Mouse (Mus musculus): ENCODE measurements at regions not wholly inside any gene's neighbourhood (a gene's known extent, or its start where the extent isn't known, plus 50 kb on each side); places are given as distances from the start of the nearest gene placed in this dataset.

DNA sequence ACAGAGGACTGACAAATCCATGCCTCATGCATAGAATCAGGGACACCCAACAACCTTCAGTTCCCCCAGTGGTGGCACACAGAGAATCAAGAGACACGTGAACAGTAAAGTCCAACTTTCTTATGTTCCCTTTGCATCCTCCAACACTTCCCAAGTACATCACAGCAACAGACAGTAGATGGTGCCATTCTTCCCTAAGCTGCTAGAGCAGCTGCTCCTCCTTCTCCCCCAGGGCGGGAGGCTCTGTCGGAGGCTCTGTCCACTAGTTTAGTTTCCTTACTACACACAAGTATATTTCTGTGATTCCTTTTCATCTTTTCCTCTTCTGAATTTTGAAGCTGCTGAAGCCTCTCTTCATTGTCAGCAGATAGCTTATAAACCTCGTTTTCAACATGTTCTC lies 839.0 kb upstream of the Tenm4 start:
- H3K27ac ChIP-seq (ENCODE audit: low read depth, low read length): no peak overlapping the region
- no peaks in the 10 kb centered on the region for H3K9me3 ChIP-seq (ENCODE audit: control insufficient read depth, low read length)
- H3K36me3 ChIP-seq (ENCODE audit: control insufficient read depth, insufficient read depth, low read length): no peaks in the 10 kb centered on the region
- H3K4me1 ChIP-seq (replicated peaks; ENCODE audit: control insufficient read depth, insufficient read depth, low read length): no peaks in the 10 kb centered on the region
- no peak overlapping the region for H3K4me3 ChIP-seq (ENCODE audit: low read depth, low read length)
- DNase-seq (ENCODE audit: low spot score) (no peak), ATAC-seq (ENCODE audit: low FRiP score) (no peak)
- no peak overlapping the region for H3K9ac ChIP-seq (ENCODE audit: low read depth, low read length)
- 39% methylated on average over 4 of the region's 4 CpGs for WGBS
- no peak overlapping the region for H3K4me2 ChIP-seq (replicated peaks; ENCODE audit: low read depth, low read length)
- no peaks in the 10 kb centered on the region for H3K27me3 ChIP-seq (ENCODE audit: control insufficient read depth, insufficient read depth, low read length)

DNA sequence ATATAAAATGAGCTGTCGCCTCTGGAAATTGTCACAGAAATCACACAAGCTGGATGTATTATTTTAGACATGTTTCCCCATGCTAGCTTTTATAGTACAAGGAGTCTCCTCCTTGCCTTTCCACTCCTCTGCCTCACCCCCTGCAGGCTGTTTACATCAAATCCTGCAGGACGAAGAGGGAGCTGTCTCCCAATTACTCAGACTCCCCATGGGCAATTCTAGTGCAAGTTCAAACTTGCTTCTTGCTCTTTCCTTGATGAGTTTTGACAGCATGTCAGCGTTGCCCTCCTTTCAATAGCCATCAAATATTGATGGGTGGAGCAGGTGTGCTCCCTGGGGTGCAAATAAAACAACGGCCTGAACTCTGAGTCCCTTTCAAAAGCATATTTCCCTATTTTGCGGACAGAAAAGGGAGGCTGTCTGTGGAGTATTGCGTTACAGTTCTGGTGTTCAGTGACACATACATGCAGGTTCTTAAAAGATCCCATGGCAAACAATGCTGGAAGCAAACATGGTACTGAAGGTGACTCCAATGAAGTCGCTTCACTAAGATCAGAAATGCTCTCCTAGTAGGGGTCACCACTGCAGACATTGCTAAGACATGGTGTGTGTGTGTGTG lies 820.8 kb upstream of the Tenm4 start:
- no peak overlapping the region for H3K27ac ChIP-seq (ENCODE audit: low read depth, low read length)
- no peaks in the 10 kb centered on the region for H3K9me3 ChIP-seq (ENCODE audit: control insufficient read depth, low read length)
- H3K4me1 ChIP-seq (replicated peaks; ENCODE audit: control insufficient read depth, insufficient read depth, low read length): no peaks in the 10 kb centered on the region
- ATAC-seq (ENCODE audit: low FRiP score) (0 out of 2 replicates have a peak, but pooled peaks have one; percentile 25), DNase-seq (ENCODE audit: low spot score) (peak; percentile 5)
- H3K36me3 ChIP-seq (ENCODE audit: control insufficient read depth, insufficient read depth, low read length): no peaks in the 10 kb centered on the region
- H3K27me3 ChIP-seq (ENCODE audit: control insufficient read depth, insufficient read depth, low read length): no peaks in the 10 kb centered on the region
- 59% methylated on average over 7 of the region's 7 CpGs for WGBS
- no peak overlapping the region for H3K9ac ChIP-seq (ENCODE audit: low read depth, low read length)
- no peak overlapping the region for H3K4me3 ChIP-seq (ENCODE audit: low read depth, low read length)
- H3K4me2 ChIP-seq (replicated peaks; ENCODE audit: low read depth, low read length): no peak overlapping the region

- no peak for DNase-seq (ENCODE audit: low spot score)
- H3K36me3 ChIP-seq (ENCODE audit: control insufficient read depth, insufficient read depth, low read length): no peaks in the 10 kb centered on the region
- ATAC-seq (ENCODE audit: low FRiP score): no peak
- no peak overlapping the region for H3K4me3 ChIP-seq (ENCODE audit: low read depth, low read length)
- H3K27me3 ChIP-seq (ENCODE audit: control insufficient read depth, insufficient read depth, low read length): no peaks in the 10 kb centered on the region
- no peaks in the 10 kb centered on the region for H3K4me1 ChIP-seq (replicated peaks; ENCODE audit: control insufficient read depth, insufficient read depth, low read length)
- H3K4me2 ChIP-seq (replicated peaks; ENCODE audit: low read depth, low read length): no peak overlapping the region
- H3K9ac ChIP-seq (ENCODE audit: low read depth, low read length): no peak overlapping the region
- H3K9me3 ChIP-seq (ENCODE audit: control insufficient read depth, low read length): no peaks in the 10 kb centered on the region
- no peak overlapping the region for H3K27ac ChIP-seq (ENCODE audit: low read depth, low read length)
These were observed 820.2 kb upstream of the Tenm4 start for GRCm38 (mm10) chr7:95350804-95351199.

GRCm38 (mm10) chr7:95351337-95351736 lies 819.7 kb upstream of the Tenm4 start:
- DNase-seq (ENCODE audit: low spot score): no peak
- Histone ChIP-seq H3K9me3 (ENCODE audit: control insufficient read depth, low read length) (no peaks in the 10 kb centered on the region), H3K4me3 (ENCODE audit: low read depth, low read length) (no peak overlapping the region), H3K27ac (ENCODE audit: low read depth, low read length) (no peak overlapping the region), H3K36me3 (ENCODE audit: control insufficient read depth, insufficient read depth, low read length) (no peaks in the 10 kb centered on the region), H3K4me1 (replicated peaks; ENCODE audit: control insufficient read depth, insufficient read depth, low read length) (no peaks in the 10 kb centered on the region), H3K4me2 (replicated peaks; ENCODE audit: low read depth, low read length) (no peak overlapping the region), H3K9ac (ENCODE audit: low read depth, low read length) (no peak overlapping the region), H3K27me3 (ENCODE audit: control insufficient read depth, insufficient read depth, low read length) (no peaks in the 10 kb centered on the region)
- ATAC-seq (ENCODE audit: low FRiP score): no peak
- WGBS: 86% methylated on average over 2 of the region's 2 CpGs

- Histone ChIP-seq H3K36me3 (ENCODE audit: control insufficient read depth, insufficient read depth, low read length) (no peaks in the 10 kb centered on the region), H3K27ac (ENCODE audit: low read depth, low read length) (no peak overlapping the region), H3K27me3 (ENCODE audit: control insufficient read depth, insufficient read depth, low read length) (no peaks in the 10 kb centered on the region), H3K9me3 (ENCODE audit: control insufficient read depth, low read length) (no peaks in the 10 kb centered on the region), H3K4me3 (ENCODE audit: low read depth, low read length) (no peak overlapping the region), H3K4me1 (replicated peaks; ENCODE audit: control insufficient read depth, insufficient read depth, low read length) (no peaks in the 10 kb centered on the region), H3K4me2 (replicated peaks; ENCODE audit: low read depth, low read length) (no peak overlapping the region), H3K9ac (ENCODE audit: low read depth, low read length) (no peak overlapping the region)
- 92% methylated on average over 3 of the region's 3 CpGs for WGBS
- ATAC-seq (ENCODE audit: low FRiP score) (no peak), DNase-seq (ENCODE audit: low spot score) (no peak)
These were observed 818.9 kb upstream of the Tenm4 start for GRCm38 (mm10) chr7:95352133-95352532.

GRCm38 (mm10) chr7:95354991-95355390 lies 816.1 kb upstream of the Tenm4 start:
- no peaks in the 10 kb centered on the region for H3K36me3 ChIP-seq (ENCODE audit: control insufficient read depth, insufficient read depth, low read length)

DNA sequence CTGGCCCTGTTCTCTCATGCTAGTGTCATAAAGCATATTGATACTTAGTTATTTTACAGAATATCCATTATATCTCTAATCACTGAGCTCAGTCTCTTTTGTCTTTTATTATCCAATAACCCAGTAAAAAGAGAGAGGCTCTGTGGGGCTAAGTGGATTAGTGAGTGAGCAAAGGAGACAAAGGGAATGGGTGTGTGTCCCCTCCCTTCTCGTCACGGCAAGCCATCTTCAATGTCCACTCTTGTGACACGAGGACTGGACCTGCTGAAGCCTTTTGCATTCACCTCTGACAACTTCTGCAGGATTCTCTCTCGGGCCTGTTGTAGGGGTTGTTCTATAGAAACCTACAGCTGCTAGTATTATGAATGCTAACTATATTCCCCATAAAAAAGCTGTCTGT lies 812.3 kb upstream of the Tenm4 start:
- Histone ChIP-seq H3K9ac (ENCODE audit: low read depth, low read length) (no peak overlapping the region), H3K27ac (ENCODE audit: low read depth, low read length) (no peak overlapping the region), H3K4me3 (ENCODE audit: low read depth, low read length) (no peak overlapping the region), H3K36me3 (ENCODE audit: control insufficient read depth, insufficient read depth, low read length) (no peaks in the 10 kb centered on the region), H3K4me1 (replicated peaks; ENCODE audit: control insufficient read depth, insufficient read depth, low read length) (no peaks in the 10 kb centered on the region), H3K27me3 (ENCODE audit: control insufficient read depth, insufficient read depth, low read length) (no peaks in the 10 kb centered on the region), H3K9me3 (ENCODE audit: control insufficient read depth, low read length) (no peaks in the 10 kb centered on the region), H3K4me2 (replicated peaks; ENCODE audit: low read depth, low read length) (no peak overlapping the region)
- no peak for DNase-seq (ENCODE audit: low spot score)
- no peak for ATAC-seq (ENCODE audit: low FRiP score)
- WGBS: 67% methylated on average over 4 of the region's 4 CpGs

More at GRCm38 (mm10) chr7:95354991-95355390, 816.1 kb upstream of the Tenm4 start:
- ATAC-seq (ENCODE audit: low FRiP score) (peak; percentile 61; the same call in 1 of the 2 replicates), DNase-seq (ENCODE audit: low spot score) (no peak)
- 64% methylated on average over 2 of the region's 2 CpGs for WGBS
- Histone ChIP-seq H3K4me3 (ENCODE audit: low read depth, low read length) (no peak overlapping the region), H3K27ac (ENCODE audit: low read depth, low read length) (no peak overlapping the region), H3K9ac (ENCODE audit: low read depth, low read length) (no peak overlapping the region), H3K4me1 (replicated peaks; ENCODE audit: control insufficient read depth, insufficient read depth, low read length) (no peaks in the 10 kb centered on the region), H3K9me3 (ENCODE audit: control insufficient read depth, low read length) (no peaks in the 10 kb centered on the region), H3K4me2 (replicated peaks; ENCODE audit: low read depth, low read length) (no peak overlapping the region), H3K27me3 (ENCODE audit: control insufficient read depth, insufficient read depth, low read length) (no peaks in the 10 kb centered on the region)

- Histone ChIP-seq H3K9ac (ENCODE audit: low read depth, low read length) (no peak overlapping the region), H3K4me1 (replicated peaks; ENCODE audit: control insufficient read depth, insufficient read depth, low read length) (no peaks in the 10 kb centered on the region), H3K4me2 (replicated peaks; ENCODE audit: low read depth, low read length) (no peak overlapping the region), H3K4me3 (ENCODE audit: low read depth, low read length) (no peak overlapping the region), H3K27ac (ENCODE audit: low read depth, low read length) (no peak overlapping the region), H3K27me3 (ENCODE audit: control insufficient read depth, insufficient read depth, low read length) (no peaks in the 10 kb centered on the region), H3K36me3 (ENCODE audit: control insufficient read depth, insufficient read depth, low read length) (no peaks in the 10 kb centered on the region), H3K9me3 (ENCODE audit: control insufficient read depth, low read length) (no peaks in the 10 kb centered on the region)
- no peak for ATAC-seq (ENCODE audit: low FRiP score)
- 85% methylated on average over 6 of the region's 6 CpGs for WGBS
- DNase-seq (ENCODE audit: low spot score): no peak
These were observed 811.9 kb upstream of the Tenm4 start for GRCm38 (mm10) chr7:95359154-95359553.
